Mouse (Mus musculus) megakaryocyte progenitor cell, adult 5-6 weeks (primary cell): ENCODE data around the gene Smyd2. TPM values are rescaled to one million over a fixed set of nuclear protein-coding genes. Genes with fewer than 3 reads are reported as not detected.

Experiments
- ATAC-seq: replicated peaks from 2 replicates; pipeline ENCODE4 v1.8.0; 2016; ENCODE audit warnings: mild to moderate bottlenecking, moderate TSS enrichment, inconsistent platforms; ENCODE audit not compliant: poor library complexity
- total RNA-seq, 2 experiments: library from RNA; stranded (forward) in 1 of 2; stranded (reverse) in 1 of 2; fragments of 157-497, 149-512 nt in 1 of 2; fragments of 200-1000 nt in 1 of 2; gene quantifications; 2 replicates each; pipeline versions ENCODE4 v1.2.3 to v1.2.4; 2015 to 2017

Gene Smyd2
- total RNA-seq (2015) (88.9 and 94.8 TPM in 2 replicates), total RNA-seq (2017) (99.6 and 139 TPM in 2 replicates)

- ATAC-seq, result peak; percentile 84
Measured at GRCm38 (mm10) chr1:189921818-189922592, at the start of gene Smyd2. TSS of gene Smyd2 (minus strand) at chr1:189922363.

- ATAC-seq, result no peak
Measured at GRCm38 (mm10) chr1:189970381-189970780, 48.2 kb upstream of the Smyd2 start.

GRCm38 (mm10) chr1:189968027-189968426, 45.9 kb upstream of the Smyd2 start:
- ATAC-seq, result no peak

- no peak for ATAC-seq
Measured at GRCm38 (mm10) chr1:189960481-189960880, 38.3 kb upstream of the Smyd2 start.

GRCm38 (mm10) chr1:189959802-189960201, 37.6 kb upstream of the Smyd2 start:
- no peak for ATAC-seq

- no peak for ATAC-seq
Measured at GRCm38 (mm10) chr1:189951861-189952260, 29.7 kb upstream of the Smyd2 start.

GRCm38 (mm10) chr1:189947411-189947810, 25.2 kb upstream of the Smyd2 start:
- no peak for ATAC-seq

GRCm38 (mm10) chr1:189946126-189946525, 24.0 kb upstream of the Smyd2 start:
- ATAC-seq, result no peak

GRCm38 (mm10) chr1:189941786-189942185, 19.6 kb upstream of the Smyd2 start:
- ATAC-seq, result no peak

- no peak for ATAC-seq
Measured at GRCm38 (mm10) chr1:189936436-189937105, 14.4 kb upstream of the Smyd2 start.

- ATAC-seq, result peak; percentile 94
Measured at GRCm38 (mm10) chr1:189933480-189934202, 11.5 kb upstream of the Smyd2 start.

- ATAC-seq, result no peak
Measured at GRCm38 (mm10) chr1:189932976-189933375, 10.8 kb upstream of the Smyd2 start.

GRCm38 (mm10) chr1:189932190-189932589, 10.0 kb upstream of the Smyd2 start:
- no peak for ATAC-seq

GRCm38 (mm10) chr1:189929896-189930295, 7.7 kb upstream of the Smyd2 start:
- ATAC-seq, result no peak

- peak; percentile 98 for ATAC-seq
Measured at GRCm38 (mm10) chr1:189927644-189928043, 5.5 kb upstream of the Smyd2 start.

GRCm38 (mm10) chr1:189926279-189926678, 4.1 kb upstream of the Smyd2 start:
- ATAC-seq, result no peak

GRCm38 (mm10) chr1:189923871-189924568, 1.9 kb upstream of the Smyd2 start:
- no peak for ATAC-seq

- no peak for ATAC-seq
Measured at GRCm38 (mm10) chr1:189923157-189923556, 994 bp upstream of the Smyd2 start.

- ATAC-seq, result no peak
Measured at GRCm38 (mm10) chr1:189922721-189923120, 558 bp upstream of the Smyd2 start.

GRCm38 (mm10) chr1:189921568-189921817, 670 bp downstream of the Smyd2 start:
- no peak for ATAC-seq
